Mouse (Mus musculus) central nervous system, embryonic 18 days (tissue): ENCODE measurements around the gene Zfp729a. TPM values are rescaled to one million over a fixed set of nuclear protein-coding genes. Genes with fewer than 3 reads are reported as not detected.

Experiments
- polyA plus RNA-seq: library from polyadenylated mRNA; depleted of rRNA; stranded (reverse); fragments of >200 nt; gene quantifications from 2 replicates; pipeline ENCODE4 v1.2.3, GENCODE M21; 2012; rRNA removed

Gene Zfp729a
- polyA plus RNA-seq: 3.3 and 4.4 TPM in 2 replicates

GRCm38 (mm10) chr13:67637294-67638007 is at the start of gene Zfp729a, which contains the start of gene Gm49345:
TSS of gene Zfp729a (minus strand) at chr13:67637791.
TSS of gene Gm49345 (minus strand) at chr13:67637769.

GRCm38 (mm10) chr13:67686971-67687370 is 49.4 kb upstream of the Zfp729a start, which contains the start of gene Zfp738:
TSS of gene Zfp738 (minus strand) at chr13:67687071.

GRCm38 (mm10) chr13:67609066-67609876 is 28.3 kb downstream of the Zfp729a start, which contains the start of gene Zfp729b:
TSS of gene Zfp729b (minus strand) at chr13:67609707.

Other genes starting within 250 kb of the Zfp729a start
- 4.5 and 4.6 TPM in 2 replicates for gene Zfp429, start 238.0 kb downstream of the Zfp729a start, polyA plus RNA-seq
- 1.7 and 2.2 TPM in 2 replicates for gene Zfp459, start 216.4 kb downstream of the Zfp729a start, polyA plus RNA-seq
- gene Zfp874a, start 186.2 kb downstream of the Zfp729a start, polyA plus RNA-seq: 4.6 and 5.2 TPM in 2 replicates
- 5.9 and 6.4 TPM in 2 replicates for gene Zfp874b, start 153.5 kb downstream of the Zfp729a start, polyA plus RNA-seq
- 4.6 and 5.1 TPM in 2 replicates for gene Zfp58, start 137.2 kb downstream of the Zfp729a start, polyA plus RNA-seq
- 0.16 TPM in 1 of 2 replicates, not detected in the other for gene Gm26965, start 111.6 kb downstream of the Zfp729a start, polyA plus RNA-seq
- 23.2 and 26.7 TPM in 2 replicates for gene Zfp87, start 111.6 kb downstream of the Zfp729a start, polyA plus RNA-seq
- gene Zfp748, start 84.0 kb downstream of the Zfp729a start, polyA plus RNA-seq: 8.2 and 8.6 TPM in 2 replicates
- gene Zfp729b, start 28.1 kb downstream of the Zfp729a start, polyA plus RNA-seq: 3.9 and 4.2 TPM in 2 replicates
- not detected in 2 replicates for gene Gm49345, start within 50 bp of the Zfp729a start, polyA plus RNA-seq
- 10.4 and 11.8 TPM in 2 replicates for gene Zfp738, start 49.3 kb upstream of the Zfp729a start, polyA plus RNA-seq
- gene Zfp65, start 91.4 kb upstream of the Zfp729a start, polyA plus RNA-seq: 9.0 and 9.1 TPM in 2 replicates
- 5.5 and 6.1 TPM in 2 replicates for gene Zfp85, start 117.4 kb upstream of the Zfp729a start, polyA plus RNA-seq
- 3.1 and 3.4 TPM in 2 replicates for gene Zfp493, start 141.9 kb upstream of the Zfp729a start, polyA plus RNA-seq
- 6.7 and 7.0 TPM in 2 replicates for gene Zfp273, start 175.9 kb upstream of the Zfp729a start, polyA plus RNA-seq
- gene Gm10037, start 193.3 kb upstream of the Zfp729a start, polyA plus RNA-seq: 8.6 and 8.7 TPM in 2 replicates
- 0.25 TPM in 1 of 2 replicates, not detected in the other for gene BC048507, start 225.5 kb upstream of the Zfp729a start, polyA plus RNA-seq